Mouse (Mus musculus): ENCODE results near the gene Sh3pxd2b. TPM values are rescaled to one million over a fixed set of nuclear protein-coding genes. Genes with fewer than 3 reads are reported as not detected.

The Sh3pxd2b gene
- total RNA-seq, 1 experiment from 2014 or later = not detected

DNA sequence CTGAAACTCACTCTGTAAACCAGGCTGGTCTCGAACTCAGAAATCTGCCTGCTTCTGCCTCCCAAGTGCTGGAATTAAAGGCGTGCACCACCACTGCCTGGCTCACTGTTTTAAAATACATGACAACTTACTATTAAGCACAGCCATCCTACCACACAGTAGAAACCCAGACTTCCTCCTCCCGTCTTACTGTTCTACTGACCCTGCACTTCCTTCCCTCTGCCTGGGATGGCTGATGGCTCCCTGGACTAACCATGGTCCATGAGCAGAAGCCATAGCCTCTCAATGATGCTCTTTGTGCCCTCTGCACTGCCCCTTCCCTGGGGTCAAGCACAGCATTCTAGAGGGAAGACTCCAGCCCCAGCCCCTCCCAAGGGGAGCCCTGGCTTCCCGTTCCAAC, 17.9 kb downstream of the Sh3pxd2b start:
- ATAC-seq (replicated peaks; ENCODE audit: insufficient number of reproducible peaks, low FRiP score, low TSS enrichment, poor library complexity, severe bottlenecking) = no peak

DNA sequence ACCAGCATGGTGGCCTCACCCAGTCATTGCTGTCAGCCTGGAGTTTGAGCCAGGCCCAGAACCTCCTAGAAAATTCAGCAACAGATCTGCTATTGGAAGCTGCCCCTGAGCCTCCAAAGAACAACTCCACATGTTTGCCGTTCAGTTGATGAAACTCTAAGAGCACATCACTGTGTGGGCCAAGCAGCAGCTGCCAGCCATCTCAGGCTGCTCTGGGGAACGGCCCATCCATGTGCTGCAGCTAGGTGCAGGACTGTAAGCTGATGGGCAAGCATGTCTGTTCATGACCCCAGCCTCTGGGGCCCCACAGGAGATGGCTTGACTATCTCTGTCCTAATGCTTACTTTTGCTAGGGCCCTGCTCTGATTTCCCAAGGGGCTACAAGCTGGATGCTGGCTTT, 19.4 kb downstream of the Sh3pxd2b start:
- no peak for ATAC-seq (replicated peaks; ENCODE audit: insufficient number of reproducible peaks, low FRiP score, low TSS enrichment, poor library complexity, severe bottlenecking)

DNA sequence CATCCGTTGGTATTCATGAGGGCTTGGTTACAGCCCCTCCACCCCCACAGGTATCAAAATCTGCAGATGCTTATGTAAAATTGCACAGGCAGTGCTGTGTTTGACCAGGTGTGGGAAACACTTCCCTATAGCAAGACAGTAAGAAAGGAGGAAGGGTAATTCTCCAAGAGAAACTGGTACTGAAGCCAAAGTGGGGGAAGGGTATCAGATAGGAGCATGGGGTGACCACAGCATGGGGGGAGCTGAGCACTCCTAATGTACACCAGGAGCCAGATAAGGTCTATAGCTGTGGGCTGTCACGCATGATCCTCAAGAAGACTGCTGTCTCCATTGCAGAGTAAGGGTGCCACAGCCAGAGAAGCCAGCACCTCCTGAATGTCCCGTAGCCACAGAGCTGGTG, 21.4 kb downstream of the Sh3pxd2b start:
- no peak for ATAC-seq (replicated peaks; ENCODE audit: insufficient number of reproducible peaks, low FRiP score, low TSS enrichment, poor library complexity, severe bottlenecking)

DNA sequence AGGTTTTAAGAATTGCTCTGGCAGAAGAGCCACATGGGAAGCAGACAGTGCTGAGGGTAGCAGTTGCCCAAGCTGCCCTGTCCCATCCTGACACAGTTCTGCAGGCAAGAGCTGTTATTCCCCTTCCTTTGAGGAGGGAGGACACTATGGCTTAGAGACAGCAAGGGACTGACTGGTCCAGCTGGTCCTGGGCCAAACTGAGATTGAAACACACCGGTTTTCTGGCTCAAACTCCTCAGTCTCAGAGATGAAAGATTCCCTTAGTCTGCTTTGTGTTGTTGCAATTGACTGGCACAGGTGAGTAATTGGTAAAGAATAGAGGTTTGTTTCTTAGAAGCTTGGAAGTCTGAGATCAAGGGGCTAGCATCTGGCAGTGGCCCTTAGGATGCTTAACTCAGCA, 23.3 kb downstream of the Sh3pxd2b start:
- no peak for ATAC-seq (replicated peaks; ENCODE audit: insufficient number of reproducible peaks, low FRiP score, low TSS enrichment, poor library complexity, severe bottlenecking)

DNA sequence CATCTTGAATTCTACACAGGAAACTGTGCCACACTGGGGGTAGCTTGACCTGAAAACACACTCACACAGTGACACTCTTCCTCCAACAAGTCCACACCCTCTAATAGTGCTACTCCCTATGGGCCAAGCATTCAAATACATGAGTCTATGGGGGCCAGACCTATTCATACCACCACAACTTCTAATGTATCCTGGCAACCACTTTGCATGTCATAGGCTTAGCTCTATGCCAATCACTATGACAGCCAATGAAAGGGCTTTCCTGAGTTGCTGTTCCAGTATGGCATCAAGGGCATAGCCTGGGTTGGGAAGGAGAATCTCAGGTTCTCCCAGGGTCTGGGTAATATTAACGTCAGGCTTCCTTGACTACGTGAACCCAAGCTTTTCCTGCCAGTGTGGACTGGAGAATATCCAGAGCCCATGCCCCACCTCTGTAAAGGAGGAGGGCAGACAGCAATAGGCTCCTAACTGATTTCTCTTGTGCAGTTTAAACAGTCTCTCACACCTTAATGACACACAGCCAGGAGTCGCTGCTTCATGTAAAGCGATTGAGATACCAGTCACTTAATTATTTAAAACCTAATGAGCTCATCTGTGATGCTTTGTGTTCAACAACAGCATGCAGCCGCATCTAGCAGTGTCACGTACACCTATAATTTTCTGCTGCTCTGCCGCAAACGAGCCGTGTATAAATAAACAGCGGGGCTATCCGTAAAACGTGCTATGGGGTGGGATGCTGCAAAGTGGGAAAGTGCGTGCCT, 25.8 kb downstream of the Sh3pxd2b start:
- ATAC-seq (replicated peaks; ENCODE audit: insufficient number of reproducible peaks, low FRiP score, low TSS enrichment, poor library complexity, severe bottlenecking) = no peak

DNA sequence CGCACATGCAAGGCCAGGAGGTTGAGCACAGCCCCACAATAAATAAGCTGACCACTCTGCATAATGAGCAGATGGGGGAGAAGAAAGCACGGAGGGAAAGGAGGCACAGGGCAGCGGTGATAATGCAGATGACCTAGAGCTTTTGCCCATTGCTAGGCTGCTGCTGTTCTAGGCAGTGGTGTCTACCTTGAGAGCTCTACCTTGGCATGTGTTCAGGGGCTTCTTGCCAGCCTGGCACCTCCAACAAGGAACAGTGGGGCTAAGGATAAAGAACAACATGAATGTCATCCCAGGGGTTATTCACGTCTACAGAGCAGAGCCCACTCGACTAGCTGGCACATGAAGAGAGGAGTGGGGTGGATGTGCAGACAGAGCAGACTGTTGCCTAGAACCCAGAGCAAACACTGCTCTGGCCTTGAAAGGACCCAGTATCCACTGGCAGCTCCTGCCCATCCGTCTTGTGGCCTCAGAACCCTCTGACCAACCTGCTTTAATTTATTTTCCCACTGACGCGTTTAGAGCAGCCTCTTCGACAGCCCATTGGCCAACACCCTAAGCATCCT, 26.5 kb downstream of the Sh3pxd2b start:
- ATAC-seq (replicated peaks; ENCODE audit: insufficient number of reproducible peaks, low FRiP score, low TSS enrichment, poor library complexity, severe bottlenecking) = no peak

DNA sequence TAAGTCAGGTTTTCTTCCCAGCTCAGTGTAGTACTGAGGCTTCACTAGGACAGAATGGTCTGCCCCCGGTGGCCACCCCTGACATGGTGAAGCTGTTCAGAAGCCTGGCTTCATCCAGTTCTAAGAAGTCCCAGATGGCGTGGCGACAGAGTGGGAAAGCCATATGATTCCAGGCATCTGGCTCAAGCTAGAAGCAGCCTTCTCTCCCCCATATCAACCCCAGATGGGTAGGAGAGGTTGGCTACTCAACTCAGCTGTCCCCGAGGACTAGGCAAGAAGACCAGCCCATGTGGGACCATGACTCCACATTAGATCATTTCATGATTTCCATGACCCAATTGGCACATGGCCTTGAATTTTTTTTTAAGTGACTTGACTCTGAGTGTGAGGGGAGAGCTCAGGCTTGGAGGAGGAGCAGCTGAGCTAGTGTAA, 27.5 kb downstream of the Sh3pxd2b start:
- no peak for ATAC-seq (replicated peaks; ENCODE audit: insufficient number of reproducible peaks, low FRiP score, low TSS enrichment, poor library complexity, severe bottlenecking)

DNA sequence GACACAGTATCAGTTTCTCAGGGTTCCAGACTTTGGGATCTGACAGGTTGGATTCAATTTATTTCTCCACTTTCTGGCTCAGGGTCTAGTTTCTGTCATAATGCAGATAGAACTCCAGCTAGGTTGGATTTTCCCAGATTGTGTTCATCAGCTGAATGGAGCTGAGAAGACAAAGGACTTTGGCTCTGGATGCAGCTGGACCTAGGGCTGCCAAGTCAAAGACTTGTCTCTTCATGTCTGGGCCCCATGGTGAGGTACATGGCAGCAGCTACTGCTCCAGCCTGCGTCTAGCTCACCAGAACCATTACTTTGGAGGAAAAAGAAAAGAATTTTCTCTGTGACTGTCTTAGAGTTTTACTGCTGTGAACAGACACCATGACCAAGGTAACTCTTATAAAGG, 28.5 kb downstream of the Sh3pxd2b start:
- no peak for ATAC-seq (replicated peaks; ENCODE audit: insufficient number of reproducible peaks, low FRiP score, low TSS enrichment, poor library complexity, severe bottlenecking)

DNA sequence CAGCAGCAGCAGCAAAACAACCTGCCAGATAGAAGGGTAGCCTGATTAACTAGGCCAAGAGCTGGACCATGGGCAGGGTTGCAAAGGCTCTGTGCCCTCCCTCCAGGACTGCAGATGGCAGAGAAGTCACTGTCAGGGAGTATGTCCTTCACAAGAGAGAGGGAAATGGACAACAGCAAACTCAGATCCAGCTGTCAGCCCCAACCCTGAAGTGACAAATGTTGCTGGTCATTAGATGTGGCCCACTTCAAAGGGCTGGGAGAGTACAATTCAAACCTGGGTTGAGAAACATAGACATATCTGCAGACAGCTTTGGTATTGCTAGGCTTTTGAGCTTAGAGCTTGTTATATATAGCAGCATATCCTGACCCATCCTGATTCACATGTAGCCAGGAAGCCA, 32.3 kb downstream of the Sh3pxd2b start:
- ATAC-seq (replicated peaks; ENCODE audit: insufficient number of reproducible peaks, low FRiP score, low TSS enrichment, poor library complexity, severe bottlenecking) = no peak

DNA sequence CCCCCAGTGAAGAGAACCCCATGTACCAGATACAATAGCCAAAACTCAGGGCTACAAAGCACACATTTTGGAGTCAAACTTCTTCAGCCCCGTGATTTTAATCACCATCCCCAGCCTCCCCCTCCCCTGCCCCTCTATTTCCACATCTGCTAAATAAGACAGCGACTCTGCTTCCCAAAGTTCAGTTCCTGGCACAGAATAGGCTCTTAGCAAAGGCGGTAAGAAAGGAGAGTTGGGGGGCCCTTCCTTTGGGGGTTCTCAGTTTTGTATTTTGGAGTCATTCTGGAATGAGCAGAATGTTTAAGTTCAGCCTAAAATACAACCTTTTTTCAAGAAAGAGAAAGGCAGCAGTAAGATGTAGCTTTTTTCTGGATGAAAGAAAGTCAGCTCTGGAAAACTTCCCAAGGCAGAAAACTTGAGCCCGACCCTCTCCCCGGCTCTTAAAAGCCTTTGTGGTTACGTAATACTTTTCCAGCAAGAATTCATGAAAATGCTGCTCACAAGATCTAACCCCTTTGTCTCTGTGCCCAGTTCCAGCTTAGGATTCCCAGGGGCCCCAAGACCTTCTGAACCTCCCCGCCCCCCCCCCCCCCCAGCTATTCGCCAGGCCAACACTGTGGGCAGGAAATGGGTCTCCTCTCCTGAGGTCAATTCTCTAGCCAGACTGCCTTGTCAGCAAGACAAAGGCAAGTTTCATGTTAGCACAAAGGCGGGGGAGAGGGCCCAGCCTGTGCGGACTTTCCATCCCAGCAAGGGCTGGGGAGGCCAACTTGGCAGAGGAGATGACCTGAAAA, 35.9 kb downstream of the Sh3pxd2b start:
- no peak for ATAC-seq (replicated peaks; ENCODE audit: insufficient number of reproducible peaks, low FRiP score, low TSS enrichment, poor library complexity, severe bottlenecking)

DNA sequence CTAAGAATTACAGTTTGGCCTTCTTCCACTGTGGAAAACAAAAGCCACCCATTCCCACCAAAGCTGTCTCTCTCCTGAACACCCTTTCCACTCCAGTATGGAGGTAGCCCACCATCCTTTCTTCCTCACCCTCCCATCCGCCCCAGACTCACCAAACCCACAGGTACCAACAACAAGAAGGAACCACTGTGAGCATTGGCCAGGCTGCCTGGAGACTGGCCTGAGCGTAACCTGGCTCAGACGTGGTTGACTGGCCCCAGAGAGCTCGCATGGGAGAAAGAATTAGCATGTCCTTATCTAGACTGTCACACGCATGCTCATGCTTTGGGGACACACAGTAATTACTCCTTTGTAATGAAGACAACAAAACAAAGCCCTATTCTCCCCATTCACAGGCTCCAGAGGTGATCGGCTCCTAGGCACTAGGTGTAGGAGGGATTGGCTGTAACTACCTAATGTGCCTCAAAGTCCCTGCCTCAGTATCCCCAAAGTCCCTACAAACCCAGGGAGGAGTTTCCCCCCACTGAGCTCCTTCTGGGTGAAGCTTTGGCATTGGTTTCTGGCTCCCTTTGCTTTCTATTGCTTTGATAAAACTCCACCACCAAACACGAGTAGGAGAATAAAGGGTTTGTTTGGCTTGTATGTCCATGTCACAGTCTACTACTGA, 36.6 kb downstream of the Sh3pxd2b start:
- no peak for ATAC-seq (replicated peaks; ENCODE audit: insufficient number of reproducible peaks, low FRiP score, low TSS enrichment, poor library complexity, severe bottlenecking)

DNA sequence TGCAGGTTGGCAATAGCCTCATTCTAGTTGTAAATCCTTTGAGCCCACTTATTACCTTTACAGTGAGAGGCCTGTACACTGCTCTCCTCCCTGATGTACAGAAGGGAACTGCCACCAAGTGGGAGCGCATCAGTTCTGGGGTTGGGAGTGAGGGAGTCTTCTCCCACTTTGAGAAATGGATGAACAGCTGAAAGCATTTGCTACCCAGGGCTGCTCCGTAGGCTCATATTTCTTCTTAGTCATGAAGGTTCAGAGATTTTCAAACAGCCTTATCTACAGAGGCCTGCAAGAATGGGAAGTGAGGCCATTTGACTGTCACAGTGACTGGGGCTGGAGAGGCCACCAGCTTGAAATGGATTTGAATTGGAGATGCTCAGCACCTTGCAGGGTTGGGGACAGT, 38.4 kb downstream of the Sh3pxd2b start:
- no peak for ATAC-seq (replicated peaks; ENCODE audit: insufficient number of reproducible peaks, low FRiP score, low TSS enrichment, poor library complexity, severe bottlenecking)

DNA sequence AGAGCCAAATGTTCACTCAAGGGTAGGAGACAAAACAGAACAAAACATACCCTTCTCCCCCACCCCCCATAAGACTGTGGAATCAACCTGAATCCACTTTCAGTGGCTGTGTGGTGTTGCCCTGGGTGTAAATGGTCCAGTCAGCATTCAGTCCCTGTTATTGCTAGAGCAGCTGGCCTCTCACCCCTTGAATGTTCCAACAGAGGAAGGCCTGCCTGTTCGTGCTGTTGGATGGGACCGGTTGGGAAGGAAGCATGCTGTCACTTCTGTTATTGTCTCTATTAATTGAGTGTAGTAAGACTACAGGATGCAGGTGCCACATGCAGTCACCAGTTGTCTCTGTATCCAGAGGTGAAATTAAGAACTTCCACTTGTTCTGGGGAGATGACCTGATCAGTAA, 40.4 kb downstream of the Sh3pxd2b start:
- no peak for ATAC-seq (replicated peaks; ENCODE audit: insufficient number of reproducible peaks, low FRiP score, low TSS enrichment, poor library complexity, severe bottlenecking)

DNA sequence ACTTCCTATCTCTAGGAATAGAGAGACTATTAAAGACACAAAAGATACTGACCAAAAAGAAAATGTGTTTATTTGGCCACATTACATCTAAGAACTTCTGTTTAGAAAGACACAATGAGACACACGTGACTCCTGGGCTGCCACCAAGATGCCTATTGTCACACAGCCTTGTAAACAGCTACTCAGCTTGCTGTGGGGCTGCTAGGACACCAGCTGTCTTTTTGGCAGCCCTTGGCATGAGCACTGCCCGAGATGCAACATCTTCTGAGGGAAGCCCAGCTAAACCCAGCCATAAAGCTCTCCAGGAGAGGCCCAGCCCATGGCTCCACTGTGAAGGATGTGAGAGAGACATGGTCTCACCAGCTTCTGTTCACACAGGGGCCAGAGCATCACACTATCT, 45.5 kb downstream of the Sh3pxd2b start:
- no peak for ATAC-seq (replicated peaks; ENCODE audit: insufficient number of reproducible peaks, low FRiP score, low TSS enrichment, poor library complexity, severe bottlenecking)

DNA sequence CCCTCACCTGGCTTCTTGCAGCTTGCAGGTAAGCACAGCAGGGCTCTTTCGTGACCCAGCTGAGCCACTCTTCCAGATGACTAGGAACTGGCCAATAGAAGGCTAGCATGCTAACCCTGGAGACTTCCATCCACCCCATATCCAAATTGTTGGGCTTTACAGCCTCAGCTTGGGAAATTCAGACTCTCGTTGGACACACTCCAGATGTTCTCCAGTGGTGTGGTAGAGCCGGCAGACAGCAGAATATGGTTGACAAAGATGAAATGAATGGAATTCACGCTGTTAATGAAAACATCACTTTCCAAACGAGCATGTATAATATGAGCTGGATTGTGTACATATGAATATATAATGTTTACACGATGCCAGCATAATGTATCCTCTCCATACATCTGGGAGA, 48.2 kb downstream of the Sh3pxd2b start:
- ATAC-seq (replicated peaks; ENCODE audit: insufficient number of reproducible peaks, low FRiP score, low TSS enrichment, poor library complexity, severe bottlenecking) = no peak

DNA sequence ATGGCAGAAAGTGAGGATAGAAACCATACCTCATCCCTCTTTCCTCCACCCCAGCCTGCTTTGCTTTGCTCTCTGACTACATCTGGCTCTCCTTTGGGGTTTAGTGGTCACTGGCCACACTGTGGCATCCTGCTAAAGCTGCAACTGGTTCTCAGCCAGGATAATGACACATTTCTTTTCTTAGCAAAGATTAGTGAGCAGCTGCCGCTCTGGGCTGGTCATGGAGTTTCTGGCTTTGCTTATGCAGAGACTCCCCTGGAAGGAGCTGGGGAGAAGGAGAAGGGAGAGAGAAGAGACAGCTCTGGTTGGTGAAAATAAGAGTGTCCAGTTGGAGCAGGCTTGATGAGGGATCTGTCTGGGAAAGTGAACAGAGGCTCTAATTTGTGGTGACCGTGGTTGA, 50.8 kb downstream of the Sh3pxd2b start:
- no peak for ATAC-seq (replicated peaks; ENCODE audit: insufficient number of reproducible peaks, low FRiP score, low TSS enrichment, poor library complexity, severe bottlenecking)

DNA sequence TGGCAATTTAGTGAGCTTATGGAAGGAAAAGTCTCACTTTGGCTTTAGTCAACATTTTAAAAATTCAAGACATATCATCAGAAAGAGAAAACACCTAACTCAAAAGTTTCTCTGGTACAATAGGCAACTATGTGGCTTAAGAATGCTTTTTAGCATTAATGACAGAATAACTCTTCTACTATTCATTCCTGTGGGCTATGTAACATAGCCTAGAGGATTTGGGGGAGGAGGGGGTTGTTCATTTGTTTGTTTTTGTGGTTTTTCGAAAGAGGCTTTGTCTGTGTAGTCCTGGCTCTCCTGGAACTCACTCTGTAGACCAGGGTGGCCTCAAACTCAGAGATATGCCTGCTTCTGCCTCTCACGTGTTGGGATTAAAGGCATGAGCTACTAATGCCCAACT, 51.6 kb downstream of the Sh3pxd2b start:
- ATAC-seq (replicated peaks; ENCODE audit: insufficient number of reproducible peaks, low FRiP score, low TSS enrichment, poor library complexity, severe bottlenecking) = no peak

DNA sequence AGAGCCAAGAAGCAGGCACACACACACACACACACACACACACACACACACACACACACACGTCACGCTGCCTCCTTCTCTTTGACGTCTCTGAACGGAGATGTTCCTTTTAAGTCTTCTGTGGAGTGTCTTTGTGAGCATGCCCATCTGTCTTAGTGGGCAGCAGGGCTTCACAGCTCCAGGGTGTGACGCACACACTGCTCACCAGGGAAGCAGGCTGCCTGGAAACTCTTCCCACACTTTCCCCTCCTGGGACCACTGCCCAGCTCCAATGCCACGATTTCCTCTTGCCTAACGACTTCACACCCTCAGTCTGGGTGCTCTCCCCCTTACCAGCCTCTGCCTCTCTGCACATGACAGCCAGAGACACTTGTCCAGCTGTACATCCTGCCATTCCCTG, 55.1 kb downstream of the Sh3pxd2b start:
- ATAC-seq (replicated peaks; ENCODE audit: insufficient number of reproducible peaks, low FRiP score, low TSS enrichment, poor library complexity, severe bottlenecking) = no peak

DNA sequence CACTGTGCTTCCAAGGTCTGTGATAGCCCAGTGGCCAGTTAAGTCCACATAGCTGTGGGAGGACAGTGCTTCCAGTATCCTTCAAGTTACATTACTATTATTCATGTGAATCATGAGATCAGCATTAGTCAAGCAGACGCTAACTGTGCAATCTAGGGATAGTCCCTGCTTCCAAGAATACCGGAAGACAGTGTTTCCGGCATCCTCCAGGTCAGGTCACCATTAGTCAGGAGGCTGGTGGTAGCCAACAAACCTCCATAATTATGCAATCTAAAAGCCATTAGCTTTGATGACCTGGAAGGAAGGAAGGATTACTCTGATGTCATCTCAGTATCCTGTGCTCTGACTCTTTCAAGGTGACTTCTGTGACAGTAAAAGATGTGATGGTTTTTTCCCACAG, 57.1 kb downstream of the Sh3pxd2b start:
- ATAC-seq (replicated peaks; ENCODE audit: insufficient number of reproducible peaks, low FRiP score, low TSS enrichment, poor library complexity, severe bottlenecking) = no peak

Data from monocyte, adult 5-6 weeks (primary cell).